Mouse (Mus musculus) heart, postnatal 0 days (tissue): ENCODE results near the gene Scaf8. TPM values are rescaled to one million over a fixed set of nuclear protein-coding genes. Genes with fewer than 3 reads are reported as not detected.
"Not testable (repeated sequence)": the region's sequence is repeated elsewhere in the genome, so short reads cannot be mapped to it uniquely, and the experiment has no call there.

Source experiments
- ATAC-seq: fragments of 200-750 bp; cut with Nextera tagmentation; 2 replicates; pipeline ENCODE4 v1.8.0; 2017; ENCODE audit warnings: low read depth, moderate number of reproducible peaks, moderate library complexity; ENCODE audit not compliant: insufficient read depth
- DNase-seq: peaks from one replicate; pipeline ENCODE4 v3.0.0-alpha.2; 2016; ENCODE audit warnings: low spot score
- H3K27ac ChIP-seq: fragments of 300-500 bp; sonication (generic); 2 replicates; pipeline ENCODE4 v1.5.1; 2014; ENCODE audit warnings: low read depth, mild to moderate bottlenecking
- H3K27me3 ChIP-seq: fragments of 300-500 bp; sonication (generic); 2 replicates; pipeline ENCODE4 v1.6.1; 2014; ENCODE audit warnings: low read length, mixed read lengths; ENCODE audit not compliant: control insufficient read depth, insufficient read depth
- H3K36me3 ChIP-seq: fragments of 300-500 bp; sonication (generic); replicated peaks from 2 replicates; pipeline ENCODE4 v1.6.1; 2014; ENCODE audit warnings: low read length, mixed read lengths; ENCODE audit not compliant: control insufficient read depth, insufficient read depth
- H3K4me1 ChIP-seq: fragments of 300-500 bp; sonication (generic); 2 replicates; pipeline ENCODE4 v1.6.1; 2014; ENCODE audit warnings: antibody characterized with exemption; ENCODE audit not compliant: control insufficient read depth, insufficient read depth
- H3K4me2 ChIP-seq: fragments of 300-500 bp; sonication (generic); 2 replicates; pipeline ENCODE4 v1.6.1; 2014; ENCODE audit warnings: low read depth, mild to moderate bottlenecking, low read length, moderate library complexity
- H3K4me3 ChIP-seq: fragments of 300-500 bp; sonication (generic); 2 replicates; pipeline ENCODE4 v1.5.1; 2014; ENCODE audit warnings: low read depth, low read length
- H3K9ac ChIP-seq: fragments of 300-500 bp; sonication (generic); replicated peaks from 2 replicates; pipeline ENCODE4 v1.6.1; 2014; ENCODE audit warnings: low read depth, low read length, mixed read lengths
- H3K9me3 ChIP-seq: fragments of 300-500 bp; sonication (generic); replicated peaks from 2 replicates; pipeline ENCODE4 v1.6.1; 2016; ENCODE audit warnings: low read length; ENCODE audit not compliant: control insufficient read depth
- CTCF ChIP-seq: IDR thresholded peaks from 2 replicates; pipeline ENCODE4 v1.5.1; 2016; ENCODE audit warnings: antibody characterized with exemption, control low read depth, low read depth
- EP300 ChIP-seq: IDR thresholded peaks from 2 replicates; pipeline ENCODE4 v1.6.1; 2016; ENCODE audit warnings: antibody characterized with exemption, low read depth
- WGBS: fragments of 180-500 bp; shearing (Covaris S2); extraction: QIAGEN DNeasy Blood & Tissue Kit; methylation state at CpG from one replicate; pipeline ENCODE4 v1.1.7; 2014; 5-methylcytosine and 5-hydroxymethylcytosine counted together
- polyA plus RNA-seq: library from polyadenylated mRNA; unstranded; fragments of >200 nt; fragmentation: Nextera tagmentation; extraction: Ambion mirVana; gene quantifications from 2 replicates; pipeline ENCODE4 v1.2.1, GENCODE M21; 2015
- total RNA-seq: library from RNA; depleted of rRNA; stranded (reverse); fragments of >200 nt; gene quantifications from 2 replicates; pipeline ENCODE4 v1.2.3, GENCODE M21; 2014; ENCODE audit warnings: low replicate concordance

The Scaf8 gene
- total and polyA plus RNA-seq, 2 experiments from 2014 or later: 8.4 to 25.5 TPM

GRCm38 (mm10) chr17:3151181-3151580, 36.4 kb downstream of the Scaf8 start:
- ATAC-seq (no peak), DNase-seq (no peak)
- Histone ChIP-seq H3K4me3 (no peak overlapping the region), H3K4me1 (no peaks in the 10 kb centered on the region), H3K36me3 (peaks cover 22% of the 10 kb centered on the region), H3K27ac (no peak overlapping the region), H3K4me2 (no peak overlapping the region), H3K9ac (no peak overlapping the region), H3K27me3 (no peaks in the 10 kb centered on the region), H3K9me3 (no peaks in the 10 kb centered on the region)
- TF ChIP-seq CTCF (no peak), EP300 (no peak)

- not testable (repeated sequence) for H3K9me3 ChIP-seq, DNase-seq, H3K9ac ChIP-seq, ATAC-seq, H3K4me2 ChIP-seq, H3K27ac ChIP-seq, H3K27me3 ChIP-seq, H3K4me1 ChIP-seq, H3K4me3 ChIP-seq
- peaks cover 38% of the 10 kb centered on the region for H3K36me3 ChIP-seq
- WGBS: 80% methylated on average over 9 of the region's 9 CpGs
Measured at GRCm38 (mm10) chr17:3156176-3156575, 41.4 kb downstream of the Scaf8 start.

GRCm38 (mm10) chr17:3157016-3157415, 42.2 kb downstream of the Scaf8 start:
- no peaks in the 10 kb centered on the region for H3K4me1 ChIP-seq

GRCm38 (mm10) chr17:3162905-3163304, 48.1 kb downstream of the Scaf8 start:
- Histone ChIP-seq H3K4me3 (no peak overlapping the region), H3K36me3 (peaks cover 41% of the 10 kb centered on the region), H3K4me1 (no peaks in the 10 kb centered on the region), H3K9ac (no peak overlapping the region), H3K27ac (no peak overlapping the region), H3K9me3 (no peaks in the 10 kb centered on the region), H3K27me3 (no peaks in the 10 kb centered on the region), H3K4me2 (no peak overlapping the region)
- DNase-seq (no peak), ATAC-seq (no peak)
- WGBS: 79% methylated on average over 4 of the region's 4 CpGs
- TF ChIP-seq EP300: no peak

More at GRCm38 (mm10) chr17:3157016-3157415, 42.2 kb downstream of the Scaf8 start:
- Histone ChIP-seq H3K4me3 (no peak overlapping the region), H3K9me3 (no peaks in the 10 kb centered on the region), H3K27me3 (no peaks in the 10 kb centered on the region), H3K4me2 (no peak overlapping the region), H3K36me3 (peaks cover 37% of the 10 kb centered on the region), H3K27ac (no peak overlapping the region), H3K9ac (no peak overlapping the region)
- no peak for DNase-seq
- TF ChIP-seq CTCF: no peak
- TF ChIP-seq EP300: no peak
- ATAC-seq: no peak

GRCm38 (mm10) chr17:3180425-3180945, 65.7 kb downstream of the Scaf8 start:
- not testable (repeated sequence) for H3K27ac ChIP-seq, H3K4me1 ChIP-seq, H3K4me2 ChIP-seq, H3K9me3 ChIP-seq, H3K9ac ChIP-seq, H3K4me3 ChIP-seq, ATAC-seq, H3K27me3 ChIP-seq, DNase-seq
- peaks cover 41% of the 10 kb centered on the region for H3K36me3 ChIP-seq
- 89% methylated on average over 1 of the region's 1 CpGs for WGBS

GRCm38 (mm10) chr17:3195483-3195882, 80.7 kb downstream of the Scaf8 start:
- H3K4me1 ChIP-seq, H3K4me2 ChIP-seq, H3K9me3 ChIP-seq, H3K4me3 ChIP-seq, H3K27ac ChIP-seq, DNase-seq, H3K27me3 ChIP-seq, ATAC-seq, H3K9ac ChIP-seq: not testable (repeated sequence)
- H3K36me3 ChIP-seq: peaks cover 48% of the 10 kb centered on the region
